Mouse (Mus musculus) cortical plate, adult 2 months (tissue): ENCODE data around the gene Rnase12.

Experiments used
- CTCF ChIP-seq: fragments of 200-500 bp; IDR thresholded peaks from 2 replicates; pipeline ENCODE4 v1.5.1; 2011; ENCODE audit warnings: mild to moderate bottlenecking, control low read depth, low read length; ENCODE audit not compliant: insufficient read depth; ENCODE audit errors: extremely low read depth
- POLR2A ChIP-seq: fragments of 200-500 bp; IDR thresholded peaks from 2 replicates; pipeline ENCODE4 v1.6.1; 2011; ENCODE audit warnings: mild to moderate bottlenecking, low read length, control low read depth; ENCODE audit not compliant: insufficient read depth; ENCODE audit errors: extremely low read depth

- no peak for TF ChIP-seq CTCF
- no peak for TF ChIP-seq POLR2A
These were observed 29.9 kb downstream of the Rnase12 start for GRCm38 (mm10) chr14:51027387-51028155.
